In the genomic region with DNA sequence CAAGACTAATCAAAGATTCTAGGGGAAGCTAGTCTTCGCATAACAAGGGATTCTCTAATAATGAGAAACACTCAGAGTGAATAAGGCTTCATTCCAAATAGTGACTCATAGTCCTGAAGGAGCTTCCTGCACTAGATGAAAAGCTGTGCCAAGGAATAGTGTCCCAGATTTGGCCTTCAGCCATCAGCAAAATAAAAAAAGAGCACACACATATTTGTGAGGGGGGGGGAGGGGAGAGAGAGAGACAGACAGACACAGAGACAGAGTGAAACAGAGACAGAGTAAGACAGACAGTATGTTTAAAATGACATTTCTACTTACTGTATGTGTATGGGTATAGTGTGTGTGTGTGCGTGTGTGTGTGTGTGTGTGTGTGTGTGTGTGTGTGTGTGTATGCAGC, we compare ENCODE assay signal across 9 mouse cellular contexts.
DNase-seq lines count a peak whose midpoint lies in the region; ATAC-seq and TF ChIP-seq lines count a peak whose summit lies in the region.
"Had no signal": no experiment of that assay in that cellular context is flagged by ENCODE, and none has a peak within 500 bp of the region (broad histone marks: within the 10 kb centered on the region; RNA-seq: fewer than 3 reads in every experiment).

No protein-coding gene starts in this region.

- H3K27ac ChIP-seq in heart, embryonic 10.5 days, result no peak overlapping the region
- H3K27ac ChIP-seq in olfactory bulb, adult 2 months (ENCODE audit: insufficient read depth, low read depth, low read length), result peak overlapping the region; percentile 62; the same call in 1 of the 2 replicates
- H3K27ac ChIP-seq: embryonic facial prominence, embryonic 13.5 days had no signal

- ATAC-seq in erythroblast, adult 5-6 weeks (replicated peaks; ENCODE audit: low FRiP score, poor library complexity, severe bottlenecking), result no peak

- H3K36me3 ChIP-seq in heart, embryonic 10.5 days, result no peaks in the 10 kb centered on the region
- H3K36me3 ChIP-seq: embryonic facial prominence, embryonic 13.5 days had no signal

- no peak for TF ChIP-seq POLR2A in olfactory bulb, adult 2 months (IDR thresholded peaks at IDR 0.05; ENCODE audit: insufficient read depth, low read depth, low read length)

- peaks cover 16% of the 10 kb centered on the region; the same call in 1 of the 2 replicates for H3K4me1 ChIP-seq in heart, embryonic 10.5 days
- H3K4me1 ChIP-seq in olfactory bulb, adult 2 months (ENCODE audit: control insufficient read depth, insufficient read depth, low read length), result peaks cover 6% of the 10 kb centered on the region; the same call in 1 of the 2 replicates

- no peaks in the 10 kb centered on the region for H3K27me3 ChIP-seq in heart, embryonic 10.5 days (ENCODE audit: insufficient read depth, poor library complexity, severe bottlenecking)
- H3K27me3 ChIP-seq: embryonic facial prominence, embryonic 13.5 days had no signal

- TF ChIP-seq CTCF in olfactory bulb, adult 2 months (IDR thresholded peaks at IDR 0.05; ENCODE audit: insufficient read depth, low read depth, low read length), result no peak

- no peak overlapping the region for H3K4me3 ChIP-seq in heart, embryonic 10.5 days
- no peak overlapping the region for H3K4me3 ChIP-seq in olfactory bulb, adult 2 months (ENCODE audit: insufficient read depth, low read depth, low read length)
- H3K4me3 ChIP-seq: embryonic facial prominence, embryonic 13.5 days had no signal

- no peaks in the 10 kb centered on the region for H3K9me3 ChIP-seq in heart, embryonic 10.5 days
- H3K9me3 ChIP-seq: embryonic facial prominence, embryonic 13.5 days had no signal

- peak; percentile 73 to 74 for DNase-seq in heart, adult 18-20 months
- no peak for DNase-seq in heart, embryonic 10.5 days (ENCODE audit: low spot score)
- DNase-seq in retina, postnatal 1 day, result peak; percentile 61
- DNase-seq in retina, embryonic 14.5 days (ENCODE audit: low spot score), result no peak
- peak; percentile 62 to 72 for DNase-seq in heart, adult 9 months (ENCODE audit: low spot score in 2 of 2)
- DNase-seq in spleen, adult 12 weeks (ENCODE audit: low spot score), result no peak

- WGBS in heart, embryonic 10.5 days, result 68% methylated on average over 2 of the region's 2 CpGs
- 36% methylated on average over 2 of the region's 2 CpGs for WGBS in olfactory bulb, adult 2 months

Comparison
In these comparisons a context has a peak if more than half of its experiments do, and no peak if none do; other contexts are left out.
1. DNase-seq: peak in heart, adult 18-20 months (2 of 2), retina, postnatal 1 day (single experiment) and heart, adult 9 months (2 of 2); none in heart, embryonic 10.5 days (single experiment), retina, embryonic 14.5 days (single experiment) and spleen, adult 12 weeks (single experiment).